Mouse (Mus musculus): ENCODE data around the gene Abat. TPM values are rescaled to one million over a fixed set of nuclear protein-coding genes. Genes with fewer than 3 reads are reported as not detected.

The Abat gene
- polyA plus RNA-seq, 1 experiment: 0.06 TPM

DNA sequence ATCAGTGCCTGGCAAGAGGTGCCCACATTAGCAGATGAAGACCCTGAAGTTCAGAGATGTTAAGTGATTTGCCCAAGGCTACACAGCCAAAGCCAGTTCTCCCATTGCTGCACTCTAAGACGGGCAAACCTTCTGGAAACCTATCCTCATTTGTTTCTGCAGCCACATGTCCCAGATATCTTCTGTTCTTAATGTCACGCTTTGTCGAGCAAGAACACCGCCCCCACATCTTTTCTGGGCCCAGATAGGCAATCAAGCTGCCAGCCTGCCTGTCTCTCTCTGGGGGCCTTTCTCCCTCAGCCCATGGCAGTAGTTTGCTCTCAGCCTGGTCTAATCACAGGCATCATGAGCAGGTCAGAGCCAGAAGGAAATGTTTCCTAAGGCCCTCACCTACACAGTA lies 83.1 kb downstream of the Abat start:
- Histone ChIP-seq H3K9me3 (ENCODE audit: control insufficient read depth, low read length) (no peaks in the 10 kb centered on the region), H3K27me3 (ENCODE audit: control insufficient read depth) (peaks cover 4% of the 10 kb centered on the region; the same call in 1 of the 2 replicates), H3K4me1 (ENCODE audit: control insufficient read depth) (no peaks in the 10 kb centered on the region), H3K4me3 (replicated peaks) (no peak overlapping the region), H3K36me3 (ENCODE audit: control insufficient read depth) (peaks cover 2% of the 10 kb centered on the region; the same call in 1 of the 2 replicates)
- TF ChIP-seq TAL1 (IDR thresholded peaks at IDR 0.05; ENCODE audit: low read length): no peak
- no peak for TF ChIP-seq GATA1 (IDR thresholded peaks at IDR 0.05; ENCODE audit: low read length)

DNA sequence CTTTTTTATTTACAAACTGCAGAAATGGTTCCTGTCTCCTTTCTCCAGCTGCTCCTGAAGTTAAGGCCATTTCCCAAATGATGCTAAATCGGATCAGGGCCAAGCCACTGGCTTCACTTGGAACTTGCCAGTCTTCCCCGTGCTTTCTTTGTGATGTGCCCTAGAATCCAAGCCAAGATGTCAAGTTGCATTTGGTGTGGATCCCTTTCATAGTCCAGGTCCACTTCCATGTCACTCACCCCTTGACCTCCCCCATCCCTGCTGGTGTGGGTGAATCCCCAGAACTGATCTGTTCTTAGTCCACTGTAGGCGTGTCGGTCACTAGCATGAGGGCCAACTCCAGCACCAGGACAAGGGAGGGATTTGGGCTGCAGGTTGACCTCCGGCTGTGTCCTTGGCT lies 84.3 kb downstream of the Abat start:
- Histone ChIP-seq H3K4me1 (ENCODE audit: control insufficient read depth) (peaks cover 4% of the 10 kb centered on the region), H3K36me3 (ENCODE audit: control insufficient read depth) (no peaks in the 10 kb centered on the region; the same call in 1 of the 2 replicates), H3K27me3 (ENCODE audit: control insufficient read depth) (peaks cover 5% of the 10 kb centered on the region; the same call in 1 of the 2 replicates), H3K9me3 (ENCODE audit: control insufficient read depth, low read length) (no peaks in the 10 kb centered on the region), H3K4me3 (replicated peaks) (no peak overlapping the region)
- TF ChIP-seq GATA1 (IDR thresholded peaks at IDR 0.05; ENCODE audit: low read length): no peak
- TF ChIP-seq TAL1 (IDR thresholded peaks at IDR 0.05; ENCODE audit: low read length): no peak

DNA sequence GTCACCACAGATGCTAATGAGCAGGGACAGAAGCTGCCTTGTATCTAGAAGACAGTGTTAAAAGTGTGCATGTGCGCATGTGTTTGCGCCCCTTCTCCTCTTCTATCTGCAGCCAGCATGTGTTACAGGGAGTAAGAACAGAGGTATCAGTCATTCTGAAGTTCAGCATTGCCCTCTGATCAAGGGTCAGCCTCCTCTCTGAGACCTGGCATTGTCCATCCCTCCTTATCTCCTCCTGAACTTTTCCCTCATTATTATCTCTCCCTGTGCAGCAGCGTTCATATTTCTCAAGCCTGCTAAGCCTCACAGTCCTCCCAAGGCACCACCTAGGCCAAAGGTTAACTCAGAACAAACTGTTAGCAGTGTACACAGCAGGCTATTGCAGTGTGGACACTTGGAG lies 90.6 kb downstream of the Abat start:
- Histone ChIP-seq H3K9me3 (ENCODE audit: control insufficient read depth, low read length) (no peaks in the 10 kb centered on the region), H3K36me3 (ENCODE audit: control insufficient read depth) (no peaks in the 10 kb centered on the region; the same call in 1 of the 2 replicates), H3K27me3 (ENCODE audit: control insufficient read depth) (peaks cover 5% of the 10 kb centered on the region; the same call in 1 of the 2 replicates), H3K4me3 (replicated peaks) (no peak overlapping the region), H3K4me1 (ENCODE audit: control insufficient read depth) (peaks cover 18% of the 10 kb centered on the region)
- no peak for TF ChIP-seq TAL1 (IDR thresholded peaks at IDR 0.05; ENCODE audit: low read length)
- no peak for TF ChIP-seq GATA1 (IDR thresholded peaks at IDR 0.05; ENCODE audit: low read length)

DNA sequence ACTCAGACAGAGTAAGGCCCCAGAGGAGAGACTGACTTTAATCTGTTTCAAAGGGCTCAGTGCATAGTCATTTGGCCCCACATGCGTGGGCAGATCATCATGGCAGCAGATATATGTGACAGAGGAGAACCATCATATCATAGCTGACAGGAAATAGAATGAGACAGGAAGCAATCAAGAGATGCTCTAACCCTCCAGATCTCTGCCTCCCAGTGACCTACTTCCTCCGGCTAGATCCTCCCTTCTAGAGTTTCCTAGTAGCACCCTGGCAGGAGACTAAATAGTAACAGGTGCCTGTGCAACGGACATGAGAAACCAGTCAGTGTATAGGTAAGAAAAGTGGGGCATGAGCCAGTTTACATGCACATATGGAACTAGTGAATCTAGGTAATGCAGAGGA lies 97.2 kb downstream of the Abat start:
- Histone ChIP-seq H3K9me3 (ENCODE audit: control insufficient read depth, low read length) (no peaks in the 10 kb centered on the region), H3K36me3 (ENCODE audit: control insufficient read depth) (peaks cover 20% of the 10 kb centered on the region), H3K4me3 (replicated peaks) (no peak overlapping the region), H3K4me1 (ENCODE audit: control insufficient read depth) (peaks cover 54% of the 10 kb centered on the region), H3K27me3 (ENCODE audit: control insufficient read depth) (no peaks in the 10 kb centered on the region)
- TF ChIP-seq GATA1 (IDR thresholded peaks at IDR 0.05; ENCODE audit: low read length) (no peak), TAL1 (IDR thresholded peaks at IDR 0.05; ENCODE audit: low read length) (no peak)

DNA sequence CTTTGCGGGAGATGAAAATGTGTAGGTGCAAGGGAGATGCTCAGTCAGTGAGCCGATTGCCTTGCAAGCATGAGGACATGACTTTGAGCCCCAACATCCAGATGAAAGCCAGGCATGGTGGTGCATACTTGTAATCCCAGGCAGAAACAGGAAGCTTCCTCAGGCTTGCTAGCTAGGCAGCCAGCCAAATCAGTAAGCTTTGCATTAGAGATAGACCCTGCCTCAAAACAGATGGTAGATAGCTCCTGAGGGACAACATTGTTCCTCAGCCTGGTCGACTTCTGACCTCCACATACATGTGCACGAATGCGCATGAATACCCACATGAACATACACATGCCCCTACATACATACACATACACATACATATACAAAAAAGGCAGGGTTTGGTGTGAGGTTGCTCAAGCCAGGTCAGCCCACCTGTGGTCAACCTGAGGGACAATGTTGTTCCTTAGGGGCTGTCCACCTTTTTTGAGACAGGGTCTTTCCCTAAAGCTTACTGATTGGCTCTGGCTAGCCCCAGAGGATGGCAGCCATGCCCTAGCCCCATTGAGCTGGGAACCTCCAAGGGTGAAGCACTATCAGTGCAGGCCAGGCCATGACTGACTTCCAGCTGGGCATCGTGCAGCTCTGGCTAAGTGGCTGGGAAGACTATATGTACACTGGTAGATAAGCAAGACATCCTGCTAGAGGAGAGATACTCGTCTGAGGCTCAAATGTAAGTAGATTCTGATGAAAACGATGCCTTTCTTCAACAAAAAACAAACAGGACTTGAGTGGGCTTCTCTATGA lies 99.2 kb downstream of the Abat start:
- Histone ChIP-seq H3K27me3 (ENCODE audit: control insufficient read depth) (no peaks in the 10 kb centered on the region), H3K4me3 (replicated peaks) (peak overlapping the region; percentile 50), H3K9me3 (ENCODE audit: control insufficient read depth, low read length) (no peaks in the 10 kb centered on the region), H3K4me1 (ENCODE audit: control insufficient read depth) (peaks cover 61% of the 10 kb centered on the region), H3K36me3 (ENCODE audit: control insufficient read depth) (peaks cover 25% of the 10 kb centered on the region)
- peak; percentile 93 for TF ChIP-seq GATA1 (IDR thresholded peaks at IDR 0.05; ENCODE audit: low read length)
- peak; percentile 96 for TF ChIP-seq TAL1 (IDR thresholded peaks at IDR 0.05; ENCODE audit: low read length)

DNA sequence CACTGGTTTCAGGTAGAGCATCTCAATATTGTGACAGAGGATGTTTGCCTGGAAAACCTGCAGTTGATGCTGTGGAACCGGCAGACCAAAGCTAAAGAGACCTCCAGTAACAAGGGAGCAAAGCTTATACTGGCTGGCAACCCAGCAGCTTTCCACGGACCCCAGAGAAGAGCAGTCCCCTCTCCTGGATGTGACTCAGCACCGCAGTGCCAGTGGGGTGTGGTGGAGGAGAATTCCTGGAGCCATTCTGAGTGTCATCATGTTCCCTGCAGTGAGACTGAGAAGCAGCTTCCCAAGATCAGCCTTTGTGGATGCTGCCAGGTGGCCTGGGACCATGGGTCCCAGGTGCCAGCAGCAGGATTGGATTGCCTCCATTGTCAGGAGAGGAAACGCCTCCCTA lies 99.8 kb downstream of the Abat start:
- Histone ChIP-seq H3K4me3 (replicated peaks) (peak overlapping the region; percentile 50), H3K27me3 (ENCODE audit: control insufficient read depth) (no peaks in the 10 kb centered on the region), H3K9me3 (ENCODE audit: control insufficient read depth, low read length) (no peaks in the 10 kb centered on the region), H3K4me1 (ENCODE audit: control insufficient read depth) (peaks cover 61% of the 10 kb centered on the region), H3K36me3 (ENCODE audit: control insufficient read depth) (peaks cover 25% of the 10 kb centered on the region)
- no peak for TF ChIP-seq TAL1 (IDR thresholded peaks at IDR 0.05; ENCODE audit: low read length)
- no peak for TF ChIP-seq GATA1 (IDR thresholded peaks at IDR 0.05; ENCODE audit: low read length)

DNA sequence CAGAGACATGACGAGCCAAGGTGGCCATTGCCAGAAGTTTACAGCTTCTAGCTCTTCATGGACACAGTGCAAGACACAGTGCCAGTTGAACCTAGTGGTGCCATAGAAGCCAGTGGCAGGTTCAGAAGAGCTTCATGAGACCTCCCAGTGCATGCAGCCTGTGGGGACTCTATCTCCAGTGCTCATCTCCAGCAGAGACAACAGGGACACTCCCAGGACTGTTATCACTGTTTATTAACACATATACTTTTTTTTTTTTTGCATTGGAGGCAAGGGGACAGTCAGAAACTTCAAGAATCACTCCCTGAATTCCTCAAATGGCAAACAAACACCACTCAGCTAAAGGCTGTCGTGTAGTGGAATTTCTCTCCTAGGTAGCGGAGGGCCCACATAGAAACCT lies 100.2 kb downstream of the Abat start:
- Histone ChIP-seq H3K4me3 (replicated peaks) (peak overlapping the region; percentile 50), H3K4me1 (ENCODE audit: control insufficient read depth) (peaks cover 60% of the 10 kb centered on the region)
- TF ChIP-seq GATA1 (IDR thresholded peaks at IDR 0.05; ENCODE audit: low read length) (peak; percentile 77), TAL1 (IDR thresholded peaks at IDR 0.05; ENCODE audit: low read length) (no peak)

DNA sequence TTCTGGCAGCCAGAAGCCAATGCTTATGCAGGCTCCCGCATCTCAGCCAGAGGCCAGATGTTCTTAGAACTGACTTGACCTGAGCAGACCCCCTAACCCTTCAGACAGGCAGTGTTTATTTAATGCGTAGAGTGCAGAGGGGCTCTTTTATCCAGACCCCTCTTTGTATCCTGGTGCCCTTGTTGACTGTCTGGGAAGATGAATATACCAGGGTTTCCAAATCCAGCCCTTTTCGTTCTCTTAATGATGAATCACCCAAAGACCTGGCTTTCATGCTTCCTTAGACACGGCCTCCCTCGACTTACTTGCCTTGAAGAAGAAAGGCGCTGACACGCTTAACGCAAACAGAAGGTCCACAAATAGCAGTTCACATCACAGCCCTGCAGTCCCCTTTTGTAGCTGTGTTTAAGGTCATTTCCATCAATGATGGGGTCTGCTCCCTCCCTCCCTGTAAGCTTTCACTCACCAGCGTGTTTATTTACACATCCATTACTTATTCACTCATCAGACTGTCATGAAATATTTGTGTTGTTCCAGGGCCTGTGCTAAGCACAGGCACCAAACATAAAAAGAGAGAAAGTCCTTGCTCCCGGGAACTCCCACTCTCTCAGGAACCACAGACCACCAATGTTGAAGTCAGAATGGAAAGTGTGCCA lies 106.6 kb downstream of the Abat start:
- peaks cover 22% of the 10 kb centered on the region for H3K36me3 ChIP-seq (ENCODE audit: control insufficient read depth)
- H3K4me3 ChIP-seq (replicated peaks): no peak overlapping the region
- no peak for TF ChIP-seq GATA1 (IDR thresholded peaks at IDR 0.05; ENCODE audit: low read length)
- TF ChIP-seq TAL1 (IDR thresholded peaks at IDR 0.05; ENCODE audit: low read length): no peak
- peaks cover 7% of the 10 kb centered on the region for H3K9me3 ChIP-seq (ENCODE audit: control insufficient read depth, low read length)
- H3K27me3 ChIP-seq (ENCODE audit: control insufficient read depth): no peaks in the 10 kb centered on the region
- H3K4me1 ChIP-seq (ENCODE audit: control insufficient read depth): peaks cover 11% of the 10 kb centered on the region

More for the DNA sequence above, 100.2 kb downstream of the Abat start:
- no peaks in the 10 kb centered on the region for H3K27me3 ChIP-seq (ENCODE audit: control insufficient read depth)
- H3K9me3 ChIP-seq (ENCODE audit: control insufficient read depth, low read length): no peaks in the 10 kb centered on the region
- H3K36me3 ChIP-seq (ENCODE audit: control insufficient read depth): peaks cover 28% of the 10 kb centered on the region

Data from erythroblast, embryonic 14.5 days (primary cell).